Mouse (Mus musculus) yolk sac, embryonic 10.5 days (tissue): ENCODE data around the gene Rtn4rl1.

Experiments used
- DNase-seq: peaks from one replicate; pipeline ENCODE4 v3.0.0-alpha.2; 2017; ENCODE audit warnings: low spot score

The Rtn4rl1 gene

GRCm38 (mm10) chr11:75189713-75190370 is 3.7 kb upstream of the Rtn4rl1 start:
- DNase-seq = no peak

- peak; percentile 86 for DNase-seq
Observed at GRCm38 (mm10) chr11:75190371-75190724, 3.2 kb upstream of the Rtn4rl1 start.

- DNase-seq = no peak
Observed at GRCm38 (mm10) chr11:75190905-75191441, 2.6 kb upstream of the Rtn4rl1 start, which contains the start of gene Dph1. Gene Dph1 (minus strand): TSS chr11:75191241.

- no peak for DNase-seq
Observed at GRCm38 (mm10) chr11:75191841-75192240, 1.7 kb upstream of the Rtn4rl1 start.

- DNase-seq = peak; percentile 72
Observed at GRCm38 (mm10) chr11:75192336-75193214, 1.0 kb upstream of the Rtn4rl1 start.

GRCm38 (mm10) chr11:75194121-75194849 is 702 bp downstream of the Rtn4rl1 start:
- DNase-seq = no peak

GRCm38 (mm10) chr11:75194850-75195461 is 1.4 kb downstream of the Rtn4rl1 start:
- DNase-seq = peak; percentile 50

- no peak for DNase-seq
Observed at GRCm38 (mm10) chr11:75196131-75196530, 2.5 kb downstream of the Rtn4rl1 start.

DNA sequence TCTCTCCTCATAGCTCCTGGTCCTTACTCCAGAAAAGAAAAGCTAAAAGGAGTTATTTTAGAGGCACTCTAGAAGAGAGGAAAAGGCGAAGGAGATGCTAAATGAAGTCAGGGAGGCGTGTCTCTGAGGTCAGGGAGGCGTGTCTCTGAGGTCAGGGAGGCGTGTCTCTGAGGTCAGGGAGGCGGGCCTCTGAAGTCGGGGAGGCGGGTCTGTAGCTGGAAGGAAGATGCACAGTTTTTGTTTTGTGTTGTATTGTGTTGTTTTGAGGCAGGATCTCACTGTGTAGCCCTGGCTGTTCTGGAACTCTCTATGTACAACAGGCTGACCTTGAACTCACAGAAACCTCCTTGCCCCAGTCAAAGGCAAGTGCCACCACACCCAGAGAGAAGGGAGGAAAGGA is 4.4 kb downstream of the Rtn4rl1 start:
- no peak for DNase-seq

- DNase-seq = no peak
Observed at GRCm38 (mm10) chr11:75198792-75199191, 5.2 kb downstream of the Rtn4rl1 start.

DNA sequence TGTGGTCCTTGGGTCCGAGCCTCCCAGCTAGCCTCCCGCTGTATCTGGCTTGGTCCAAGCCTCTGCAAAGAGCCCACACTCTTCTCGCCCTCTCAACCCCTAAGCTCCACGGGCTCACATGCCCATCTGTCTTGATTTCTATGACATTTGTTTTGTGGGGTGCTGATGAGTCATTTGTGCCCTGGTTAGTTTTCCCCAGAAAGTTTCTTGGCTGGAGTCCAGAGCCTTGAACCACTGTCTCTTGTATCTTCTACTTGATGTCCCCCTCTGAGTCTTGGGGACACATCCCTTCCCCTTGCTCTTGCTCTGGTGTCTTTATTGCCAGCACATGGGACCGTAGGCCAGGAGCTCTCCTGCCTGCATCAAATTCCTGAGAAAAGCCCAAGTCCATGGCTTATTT is 6.4 kb downstream of the Rtn4rl1 start:
- DNase-seq = no peak

- DNase-seq = no peak
Observed at GRCm38 (mm10) chr11:75200935-75201334, 7.4 kb downstream of the Rtn4rl1 start.

- DNase-seq = no peak
Observed at GRCm38 (mm10) chr11:75201721-75202120, 8.1 kb downstream of the Rtn4rl1 start.

DNA sequence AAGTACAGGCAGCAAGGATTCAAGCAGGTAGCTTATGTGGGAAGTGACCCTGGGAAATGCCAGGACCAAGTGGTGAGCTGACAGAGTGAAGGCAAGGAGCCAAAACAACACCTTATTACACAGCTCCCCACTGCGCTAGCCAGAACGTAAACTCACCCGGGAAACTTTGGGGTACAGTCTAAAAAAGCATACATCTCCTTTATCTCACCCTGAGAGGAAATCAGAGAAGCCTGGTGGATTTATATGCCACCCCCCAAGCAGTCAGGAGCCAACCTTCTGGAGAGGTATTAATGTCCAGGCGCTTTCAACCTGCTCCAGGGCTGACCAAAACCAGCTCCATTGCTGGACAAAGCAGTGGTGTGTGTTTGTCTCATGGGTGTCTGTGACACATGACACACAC is 10.3 kb downstream of the Rtn4rl1 start:
- DNase-seq = no peak

- DNase-seq = no peak
Observed at GRCm38 (mm10) chr11:75204472-75204871, 10.9 kb downstream of the Rtn4rl1 start.

DNA sequence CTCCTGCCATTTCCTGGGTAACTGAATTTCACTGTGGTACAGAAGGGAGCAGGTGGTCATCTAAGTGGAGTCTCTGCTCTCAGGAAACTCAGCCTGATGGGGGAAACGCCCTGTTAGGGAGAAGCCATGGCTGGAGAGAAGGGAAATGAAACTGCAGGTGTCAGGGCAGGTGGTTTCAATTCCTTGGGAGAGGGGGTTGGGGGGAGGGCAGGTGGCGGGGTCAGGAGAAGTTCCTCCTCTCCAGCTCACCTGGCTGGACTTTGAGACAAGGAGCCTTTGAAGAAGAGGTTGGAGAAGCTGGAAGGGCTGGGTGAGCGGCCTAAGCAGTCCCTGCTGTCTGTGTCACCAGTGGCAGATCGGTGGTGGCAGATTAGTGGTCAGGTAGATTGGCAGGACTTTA is 12.8 kb downstream of the Rtn4rl1 start:
- peak; percentile 67 for DNase-seq

DNA sequence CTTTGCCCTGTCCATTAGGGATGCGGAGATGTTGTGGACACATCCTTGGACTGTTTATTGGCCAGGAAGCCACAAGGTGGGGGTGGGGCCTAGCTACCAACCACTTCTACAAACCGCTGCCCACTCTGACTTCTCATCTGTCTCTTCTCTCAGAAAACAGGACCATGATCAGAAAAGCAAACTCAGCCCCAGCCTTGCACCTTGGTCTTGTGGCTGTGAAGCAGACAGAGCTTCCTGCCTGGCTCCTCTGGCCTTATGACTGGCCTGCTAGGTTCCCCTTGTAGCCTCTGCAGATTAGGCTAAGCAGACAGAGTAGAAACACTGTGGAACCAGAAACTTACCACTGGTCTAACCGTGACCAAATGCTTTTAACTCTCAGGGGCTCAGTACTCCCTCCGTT is 15.8 kb downstream of the Rtn4rl1 start:
- DNase-seq = no peak

DNA sequence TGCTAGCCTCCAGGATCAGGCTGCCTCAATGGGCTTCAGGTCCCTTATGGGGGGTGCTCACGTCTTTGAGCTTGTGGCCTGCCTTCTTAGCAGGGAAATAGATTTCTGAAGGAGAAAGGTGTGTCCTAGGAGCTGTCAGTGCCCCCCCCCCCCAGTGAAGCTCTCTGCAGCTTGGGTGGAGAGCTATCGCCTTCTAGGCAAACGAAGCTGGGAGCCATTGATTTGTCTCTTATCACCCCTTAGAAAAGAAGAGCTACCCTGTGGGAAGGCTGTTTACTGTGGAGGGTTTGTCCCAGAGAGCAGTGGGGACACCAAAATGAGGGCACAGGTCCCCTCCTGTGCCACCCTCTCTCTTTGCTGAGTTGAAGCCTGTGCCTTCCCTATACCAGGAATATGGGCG is 16.5 kb downstream of the Rtn4rl1 start:
- no peak for DNase-seq

DNA sequence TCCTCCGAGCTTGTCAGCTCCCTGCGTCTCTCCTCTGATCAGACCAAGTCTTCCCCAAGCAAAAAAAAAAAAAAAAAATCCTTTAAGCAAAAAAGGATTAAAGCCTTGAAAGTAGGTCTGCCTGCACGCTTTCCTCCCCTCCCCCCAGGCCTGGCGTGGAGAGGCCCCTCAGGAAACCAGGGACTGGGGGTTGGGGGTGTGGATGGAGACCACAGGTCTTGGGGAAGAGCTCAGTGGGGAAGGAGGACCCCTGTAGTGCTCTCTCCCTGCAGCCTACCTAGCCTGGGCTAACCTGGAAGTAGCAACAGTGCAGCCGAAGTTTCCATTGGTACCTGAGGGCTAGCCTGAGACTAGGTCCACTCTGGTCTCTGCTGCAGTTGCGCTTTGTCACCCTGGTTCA is 17.2 kb downstream of the Rtn4rl1 start:
- no peak for DNase-seq

- DNase-seq = no peak
Observed at GRCm38 (mm10) chr11:75212031-75212667, 18.6 kb downstream of the Rtn4rl1 start.

GRCm38 (mm10) chr11:75212876-75213275 is 19.3 kb downstream of the Rtn4rl1 start:
- DNase-seq = no peak
